Mouse (Mus musculus): ENCODE results near the gene Clstn1.

Gene Clstn1

GRCm38 (mm10) chr4:149586044-149586782 lies at the start of gene Clstn1:
Gene Clstn1, plus strand, starts transcription at chr4:149586468.
- DNase-seq (ENCODE audit: low read depth, low spot score): peak; percentile 60

GRCm38 (mm10) chr4:149539441-149539840 lies 46.8 kb upstream of the Clstn1 start:
- DNase-seq (ENCODE audit: low read depth, low spot score): no peak

GRCm38 (mm10) chr4:149541935-149542334 lies 44.3 kb upstream of the Clstn1 start:
- peak; percentile 80 for DNase-seq (ENCODE audit: low read depth, low spot score)

GRCm38 (mm10) chr4:149542431-149542830 lies 43.8 kb upstream of the Clstn1 start:
- no peak for DNase-seq (ENCODE audit: low read depth, low spot score)

- peak; percentile 83 for DNase-seq (ENCODE audit: low read depth, low spot score)
These were observed 43.2 kb upstream of the Clstn1 start for GRCm38 (mm10) chr4:149542927-149543553.

- no peak for DNase-seq (ENCODE audit: low read depth, low spot score)
These were observed 41.4 kb upstream of the Clstn1 start for GRCm38 (mm10) chr4:149544892-149545291.

- DNase-seq (ENCODE audit: low read depth, low spot score): no peak
These were observed 39.3 kb upstream of the Clstn1 start for GRCm38 (mm10) chr4:149546797-149547444.

- no peak for DNase-seq (ENCODE audit: low read depth, low spot score)
These were observed 38.7 kb upstream of the Clstn1 start for GRCm38 (mm10) chr4:149547523-149547922.

GRCm38 (mm10) chr4:149549221-149549925 lies 36.9 kb upstream of the Clstn1 start:
- peak; percentile 73 for DNase-seq (ENCODE audit: low read depth, low spot score)

- DNase-seq (ENCODE audit: low read depth, low spot score): no peak
These were observed 35.4 kb upstream of the Clstn1 start for GRCm38 (mm10) chr4:149550866-149551265.

GRCm38 (mm10) chr4:149551696-149552095 lies 34.6 kb upstream of the Clstn1 start:
- no peak for DNase-seq (ENCODE audit: low read depth, low spot score)

- DNase-seq (ENCODE audit: low read depth, low spot score): no peak
These were observed 32.4 kb upstream of the Clstn1 start for GRCm38 (mm10) chr4:149553834-149554233.

GRCm38 (mm10) chr4:149556111-149556510 lies 30.2 kb upstream of the Clstn1 start:
- DNase-seq (ENCODE audit: low read depth, low spot score): no peak

GRCm38 (mm10) chr4:149557905-149558304 lies 28.4 kb upstream of the Clstn1 start:
- no peak for DNase-seq (ENCODE audit: low read depth, low spot score)

GRCm38 (mm10) chr4:149558389-149558788 lies 27.9 kb upstream of the Clstn1 start:
- no peak for DNase-seq (ENCODE audit: low read depth, low spot score)

- DNase-seq (ENCODE audit: low read depth, low spot score): no peak
These were observed 24.9 kb upstream of the Clstn1 start for GRCm38 (mm10) chr4:149561392-149561791.

GRCm38 (mm10) chr4:149561986-149562904 lies 24.0 kb upstream of the Clstn1 start:
- DNase-seq (ENCODE audit: low read depth, low spot score): peak; percentile 37

GRCm38 (mm10) chr4:149562905-149563347 lies 23.3 kb upstream of the Clstn1 start:
- no peak for DNase-seq (ENCODE audit: low read depth, low spot score)

GRCm38 (mm10) chr4:149563941-149564361 lies 22.3 kb upstream of the Clstn1 start:
- DNase-seq (ENCODE audit: low read depth, low spot score): no peak

- DNase-seq (ENCODE audit: low read depth, low spot score): no peak
These were observed 21.5 kb upstream of the Clstn1 start for GRCm38 (mm10) chr4:149564452-149565407.

Data from CD4-positive helper T cell, adult 2 months (primary cell).